Mouse (Mus musculus): ENCODE measurements at regions not wholly inside any gene's neighbourhood (a gene's known extent, or its start where the extent isn't known, plus 50 kb on each side); places are given as distances from the start of the nearest gene placed in this dataset.
"Not testable (repeated sequence)": the region's sequence is repeated elsewhere in the genome, so short reads cannot be mapped to it uniquely, and the experiment has no call there.

- no peaks in the 10 kb centered on the region for H3K4me1 ChIP-seq (replicated peaks; ENCODE audit: control insufficient read depth, insufficient read depth, low read length)
- no peak overlapping the region for H3K9ac ChIP-seq (ENCODE audit: low read length)
- 27% methylated on average over 12 of the region's 12 CpGs for WGBS
- H3K4me3 ChIP-seq (ENCODE audit: low read length): no peak overlapping the region
- no peaks in the 10 kb centered on the region for H3K27me3 ChIP-seq (ENCODE audit: control insufficient read depth, insufficient read depth, low read depth, low read length)
- no peak overlapping the region for H3K4me2 ChIP-seq (ENCODE audit: low read depth, low read length)
- no peak overlapping the region for H3K27ac ChIP-seq (ENCODE audit: low read length)
- H3K36me3 ChIP-seq (ENCODE audit: control insufficient read depth, insufficient read depth, low read length): no peaks in the 10 kb centered on the region
- peak; percentile 56 for ATAC-seq (ENCODE audit: low read depth)
- H3K9me3 ChIP-seq (ENCODE audit: control insufficient read depth, low read length): no peaks in the 10 kb centered on the region
Measured at GRCm38 (mm10) chr10:26139100-26140093, 60.5 kb upstream of the Tmem200a start.

- Histone ChIP-seq H3K9me3 (ENCODE audit: control insufficient read depth, low read length) (no peaks in the 10 kb centered on the region), H3K36me3 (ENCODE audit: control insufficient read depth, insufficient read depth, low read length) (no peaks in the 10 kb centered on the region), H3K4me1 (replicated peaks; ENCODE audit: control insufficient read depth, insufficient read depth, low read length) (no peaks in the 10 kb centered on the region), H3K27me3 (ENCODE audit: control insufficient read depth, insufficient read depth, low read depth, low read length) (no peaks in the 10 kb centered on the region), H3K27ac (ENCODE audit: low read length) (no peak overlapping the region), H3K9ac (ENCODE audit: low read length) (no peak overlapping the region), H3K4me3 (ENCODE audit: low read length) (no peak overlapping the region), H3K4me2 (ENCODE audit: low read depth, low read length) (no peak overlapping the region)
- ATAC-seq (ENCODE audit: low read depth): no peak
- WGBS: 67% methylated on average over 2 of the region's 2 CpGs
Measured at GRCm38 (mm10) chr10:26152586-26152985, 73.7 kb upstream of the Tmem200a start.

GRCm38 (mm10) chr10:26158786-26159185 lies 70.7 kb upstream of the Samd3 start:
- ATAC-seq (ENCODE audit: low read depth): no peak
- Histone ChIP-seq H3K4me3 (ENCODE audit: low read length) (no peak overlapping the region), H3K9ac (ENCODE audit: low read length) (no peak overlapping the region), H3K4me2 (ENCODE audit: low read depth, low read length) (no peak overlapping the region), H3K9me3 (ENCODE audit: control insufficient read depth, low read length) (no peaks in the 10 kb centered on the region), H3K36me3 (ENCODE audit: control insufficient read depth, insufficient read depth, low read length) (no peaks in the 10 kb centered on the region), H3K27ac (ENCODE audit: low read length) (no peak overlapping the region), H3K4me1 (replicated peaks; ENCODE audit: control insufficient read depth, insufficient read depth, low read length) (no peaks in the 10 kb centered on the region), H3K27me3 (ENCODE audit: control insufficient read depth, insufficient read depth, low read depth, low read length) (no peaks in the 10 kb centered on the region)
- 57% methylated on average over 3 of the region's 3 CpGs for WGBS

GRCm38 (mm10) chr10:26161139-26161538 lies 68.4 kb upstream of the Samd3 start:
- ATAC-seq (ENCODE audit: low read depth); H3K27me3 ChIP-seq (ENCODE audit: control insufficient read depth, insufficient read depth, low read depth, low read length); H3K4me2 ChIP-seq (ENCODE audit: low read depth, low read length); H3K4me1 ChIP-seq (replicated peaks; ENCODE audit: control insufficient read depth, insufficient read depth, low read length); H3K27ac ChIP-seq (ENCODE audit: low read length); H3K4me3 ChIP-seq (ENCODE audit: low read length); H3K9me3 ChIP-seq (ENCODE audit: control insufficient read depth, low read length); H3K36me3 ChIP-seq (ENCODE audit: control insufficient read depth, insufficient read depth, low read length); H3K9ac ChIP-seq (ENCODE audit: low read length): not testable (repeated sequence)

- no peak overlapping the region for H3K4me3 ChIP-seq (ENCODE audit: low read length)
- H3K4me1 ChIP-seq (replicated peaks; ENCODE audit: control insufficient read depth, insufficient read depth, low read length): no peaks in the 10 kb centered on the region
- no peak for ATAC-seq (ENCODE audit: low read depth)
- no peak overlapping the region for H3K4me2 ChIP-seq (ENCODE audit: low read depth, low read length)
- H3K9ac ChIP-seq (ENCODE audit: low read length): no peak overlapping the region
- no peaks in the 10 kb centered on the region for H3K9me3 ChIP-seq (ENCODE audit: control insufficient read depth, low read length)
- H3K36me3 ChIP-seq (ENCODE audit: control insufficient read depth, insufficient read depth, low read length): no peaks in the 10 kb centered on the region
- WGBS: 74% methylated on average over 2 of the region's 2 CpGs
- H3K27me3 ChIP-seq (ENCODE audit: control insufficient read depth, insufficient read depth, low read depth, low read length): no peaks in the 10 kb centered on the region
- no peak overlapping the region for H3K27ac ChIP-seq (ENCODE audit: low read length)
Measured at GRCm38 (mm10) chr10:26164531-26164930, 65.0 kb upstream of the Samd3 start.

- Histone ChIP-seq H3K27ac (ENCODE audit: low read length) (no peak overlapping the region), H3K36me3 (ENCODE audit: control insufficient read depth, insufficient read depth, low read length) (no peaks in the 10 kb centered on the region), H3K27me3 (ENCODE audit: control insufficient read depth, insufficient read depth, low read depth, low read length) (no peaks in the 10 kb centered on the region), H3K9me3 (ENCODE audit: control insufficient read depth, low read length) (no peaks in the 10 kb centered on the region), H3K4me2 (ENCODE audit: low read depth, low read length) (no peak overlapping the region), H3K9ac (ENCODE audit: low read length) (no peak overlapping the region), H3K4me3 (ENCODE audit: low read length) (no peak overlapping the region), H3K4me1 (replicated peaks; ENCODE audit: control insufficient read depth, insufficient read depth, low read length) (no peaks in the 10 kb centered on the region)
- no peak for ATAC-seq (ENCODE audit: low read depth)
- WGBS: 100% methylated on average over 1 of the region's 1 CpGs
Measured at GRCm38 (mm10) chr10:26177591-26177990, 51.9 kb upstream of the Samd3 start.

GRCm38 (mm10) chr10:26178356-26178755 lies 51.2 kb upstream of the Samd3 start:
- WGBS: 66% methylated on average over 3 of the region's 3 CpGs
- no peak overlapping the region for H3K4me2 ChIP-seq (ENCODE audit: low read depth, low read length)
- H3K9ac ChIP-seq (ENCODE audit: low read length): no peak overlapping the region
- no peaks in the 10 kb centered on the region for H3K27me3 ChIP-seq (ENCODE audit: control insufficient read depth, insufficient read depth, low read depth, low read length)
- no peaks in the 10 kb centered on the region for H3K9me3 ChIP-seq (ENCODE audit: control insufficient read depth, low read length)
- H3K4me1 ChIP-seq (replicated peaks; ENCODE audit: control insufficient read depth, insufficient read depth, low read length): no peaks in the 10 kb centered on the region
- H3K4me3 ChIP-seq (ENCODE audit: low read length): no peak overlapping the region
- H3K27ac ChIP-seq (ENCODE audit: low read length): no peak overlapping the region
- H3K36me3 ChIP-seq (ENCODE audit: control insufficient read depth, insufficient read depth, low read length): no peaks in the 10 kb centered on the region
- no peak for ATAC-seq (ENCODE audit: low read depth)

Data from lung, embryonic 16.5 days (tissue).